Mouse (Mus musculus) forebrain, embryonic 11.5 days (tissue): ENCODE results near the gene Fhl3. TPM values are rescaled to one million over a fixed set of nuclear protein-coding genes. Genes with fewer than 3 reads are reported as not detected.

Experiments
- ATAC-seq: fragments of 200-750 bp; cut with Nextera tagmentation; replicated peaks from 2 replicates; pipeline ENCODE4 v1.8.0; 2017; ENCODE audit warnings: moderate TSS enrichment; ENCODE audit not compliant: low FRiP score
- DNase-seq: peaks from one replicate; pipeline ENCODE4 v3.0.0-alpha.2; 2017; ENCODE audit warnings: low spot score
- H3K27ac ChIP-seq: fragments of 300-500 bp; sonication (generic); 2 replicates; pipeline ENCODE4 v1.5.1; 2014; ENCODE audit warnings: low read depth, low read length
- H3K27me3 ChIP-seq: fragments of 300-500 bp; sonication (generic); 2 replicates; pipeline ENCODE4 v1.6.1; 2014; ENCODE audit warnings: mild to moderate bottlenecking, low read length, mixed read lengths; ENCODE audit not compliant: control insufficient read depth, insufficient read depth
- H3K36me3 ChIP-seq: fragments of 300-500 bp; sonication (generic); 2 replicates; pipeline ENCODE4 v1.6.1; 2014; ENCODE audit warnings: mild to moderate bottlenecking, low read length, moderate library complexity, mixed read lengths; ENCODE audit not compliant: control insufficient read depth, insufficient read depth
- H3K4me1 ChIP-seq: fragments of 300-500 bp; sonication (generic); replicated peaks from 2 replicates; pipeline ENCODE4 v1.6.1; 2014; ENCODE audit warnings: low read length, mixed read lengths; ENCODE audit not compliant: control insufficient read depth, insufficient read depth
- H3K4me2 ChIP-seq: fragments of 300-500 bp; sonication (generic); 2 replicates; pipeline ENCODE4 v1.6.1; 2014; ENCODE audit warnings: low read depth, mild to moderate bottlenecking, low read length, moderate library complexity, mixed read lengths; ENCODE audit not compliant: severe bottlenecking
- H3K4me3 ChIP-seq: fragments of 300-500 bp; sonication (generic); 2 replicates; pipeline ENCODE4 v1.5.1; 2014; ENCODE audit warnings: low read depth, low read length
- H3K9ac ChIP-seq: fragments of 300-500 bp; sonication (generic); 2 replicates; pipeline ENCODE4 v1.6.1; 2014; ENCODE audit warnings: low read length
- H3K9me3 ChIP-seq: fragments of 300-500 bp; sonication (generic); 2 replicates; pipeline ENCODE4 v1.6.1; 2016; ENCODE audit warnings: low read length, mixed read lengths; ENCODE audit not compliant: control insufficient read depth
- WGBS: fragments of 180-500 bp; shearing (Covaris S2); extraction: QIAGEN DNeasy Blood & Tissue Kit; methylation state at CpG from one replicate; pipeline ENCODE4 v1.1.7; 2014; 5-methylcytosine and 5-hydroxymethylcytosine counted together
- microRNA counts: library from miRNA; unstranded; fragments of <30 nt; microRNA quantifications from one replicate; lab custom pipeline; 2015
- microRNA-seq: library from miRNA; unstranded; fragments of <30 nt; microRNA quantifications from one replicate; pipeline ENCODE4, GENCODE M21; 2016; ENCODE audit not compliant: insufficient number of aligned reads
- polyA plus RNA-seq: library from polyadenylated mRNA; unstranded; fragments of >200 nt; fragmentation: Nextera tagmentation; extraction: Ambion mirVana; gene quantifications from 2 replicates; pipeline ENCODE4 v1.2.1, GENCODE M21; 2014

Gene Fhl3
- polyA plus RNA-seq, 1 experiment from 2014 or later, result 5.5 TPM

- Histone ChIP-seq H3K27ac (no peak overlapping the region), H3K9me3 (no peaks in the 10 kb centered on the region), H3K27me3 (no peaks in the 10 kb centered on the region), H3K4me2 (peak overlapping the region; percentile 97), H3K4me1 (peaks cover 10% of the 10 kb centered on the region), H3K36me3 (no peaks in the 10 kb centered on the region), H3K9ac (peak overlapping the region; percentile 63), H3K4me3 (peak overlapping the region; percentile 54)
- ATAC-seq, result no peak
- 17% methylated on average over 15 of the region's 15 CpGs for WGBS
- no peak for DNase-seq
These were observed 52.0 kb downstream of the Fhl3 start for GRCm38 (mm10) chr4:124752281-124753199.

GRCm38 (mm10) chr4:124755526-124755925 lies 55.0 kb downstream of the Fhl3 start:
- 77% methylated on average over 7 of the region's 7 CpGs for WGBS
- Histone ChIP-seq H3K27me3 (no peaks in the 10 kb centered on the region), H3K4me1 (peaks cover 10% of the 10 kb centered on the region), H3K4me3 (no peak overlapping the region), H3K27ac (no peak overlapping the region), H3K36me3 (no peaks in the 10 kb centered on the region), H3K9ac (no peak overlapping the region), H3K4me2 (no peak overlapping the region), H3K9me3 (no peaks in the 10 kb centered on the region)
- DNase-seq, result peak; percentile 30
- ATAC-seq, result no peak

MicroRNAs within 50 kb of the gene (microRNA counts, 519-probe panel; counts per million panel counts)
- microRNA mmu-miR-697 (lab: Ali Mortazavi, UCI), result 31.2 counts per million
- microRNA mmu-miR-698 (lab: Ali Mortazavi, UCI), result 31.2 counts per million

Small RNA genes lying within 50 kb of the gene (microRNA-seq; reads per million reads assigned to microRNA genes)
- not detected for gene Gm24721
- gene Mir697, result not detected
- gene Mir698, result not detected

Other genes starting within 250 kb of the Fhl3 start
- 0.67 TPM in 1 of 2 replicates, not detected in the other for gene 3100002H09Rik, start 89.9 kb upstream of the Fhl3 start, polyA plus RNA-seq
- gene Pou3f1, start 43.9 kb upstream of the Fhl3 start, polyA plus RNA-seq, result 8.6 and 11.7 TPM in 2 replicates
- 55.3 and 63.2 TPM in 2 replicates for gene Utp11, start 7.1 kb upstream of the Fhl3 start, polyA plus RNA-seq
- gene Sf3a3, start 14.1 kb downstream of the Fhl3 start, polyA plus RNA-seq, result 218 and 220 TPM in 2 replicates
- gene Inpp5b, start 41.1 kb downstream of the Fhl3 start, polyA plus RNA-seq, result 34.1 and 36.8 TPM in 2 replicates
- 14.7 and 15.4 TPM in 2 replicates for gene Mtf1, start 101.4 kb downstream of the Fhl3 start, polyA plus RNA-seq
- 45.0 and 50.9 TPM in 2 replicates for gene Yrdc, start 150.0 kb downstream of the Fhl3 start, polyA plus RNA-seq
- gene 1110065P20Rik, start 150.5 kb downstream of the Fhl3 start, polyA plus RNA-seq, result 49.5 and 51.7 TPM in 2 replicates
- 7.3 and 10.3 TPM in 2 replicates for gene Maneal, start 161.5 kb downstream of the Fhl3 start, polyA plus RNA-seq
- gene Epha10, start 180.2 kb downstream of the Fhl3 start, polyA plus RNA-seq, result 1.5 and 1.6 TPM in 2 replicates
- 5.9 and 6.1 TPM in 2 replicates for gene 9930104L06Rik, start 236.3 kb downstream of the Fhl3 start, polyA plus RNA-seq
- 284 and 293 TPM in 2 replicates for gene Cdca8, start 238.6 kb downstream of the Fhl3 start, polyA plus RNA-seq